In the genomic region with DNA sequence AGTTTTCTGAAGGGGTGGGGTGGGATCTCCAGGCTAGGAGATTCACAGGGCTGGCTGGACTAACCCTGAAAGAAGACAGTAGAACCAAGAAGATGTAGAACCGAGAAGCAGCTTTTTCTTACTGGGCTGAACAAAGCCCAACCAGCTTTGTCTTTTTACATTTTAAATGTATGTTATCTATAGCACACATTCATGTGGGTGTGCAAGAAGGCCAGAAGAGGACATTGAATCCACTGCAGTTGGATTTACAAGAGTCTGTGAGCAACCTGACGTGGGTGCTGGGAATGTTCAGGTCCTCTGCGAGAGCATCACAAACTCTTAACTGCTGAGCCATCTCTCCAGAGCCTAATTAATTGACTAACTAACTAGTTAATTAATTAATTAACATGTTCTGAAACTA, we compare ENCODE assay signal across 16 mouse cellular contexts. TPM values are rescaled to one million over a fixed set of nuclear protein-coding genes. Genes with fewer than 3 reads are reported as not detected.
A peak's percentile ranks its signal among the peaks of the same experiment; 100 is the strongest.
DNase-seq lines count a peak whose midpoint lies in the region; ATAC-seq and TF ChIP-seq lines count a peak whose summit lies in the region.
"Had no signal": no experiment of that assay in that cellular context is flagged by ENCODE, and none has a peak within 500 bp of the region (broad histone marks: within the 10 kb centered on the region; RNA-seq: fewer than 3 reads in every experiment).

No protein-coding gene starts in this region.

- H3K36me3 ChIP-seq in heart, adult 2 months (ENCODE audit: control insufficient read depth, insufficient read depth, low read length) = no peaks in the 10 kb centered on the region
- H3K36me3 ChIP-seq in myocyte (ENCODE audit: control insufficient read depth, insufficient read depth) = no peaks in the 10 kb centered on the region
- no peaks in the 10 kb centered on the region for H3K36me3 ChIP-seq in hindbrain, embryonic 16.5 days (ENCODE audit: control insufficient read depth, insufficient read depth, low read length)
- H3K36me3 ChIP-seq: embryonic facial prominence, embryonic 13.5 days; embryonic facial prominence, embryonic 15.5 days; forebrain, embryonic 15.5 days had no signal

- intact Hi-C loops in heart, adult 2 months (cut with DNase I) = no loop called here

- no peaks in the 10 kb centered on the region for H3K27me3 ChIP-seq in heart, adult 2 months (ENCODE audit: control insufficient read depth, insufficient read depth, low read length)
- H3K27me3 ChIP-seq in myocyte (ENCODE audit: control insufficient read depth, insufficient read depth, insufficient read length) = no peaks in the 10 kb centered on the region
- no peaks in the 10 kb centered on the region for H3K27me3 ChIP-seq in hindbrain, embryonic 16.5 days (replicated peaks; ENCODE audit: control insufficient read depth, insufficient read depth, low read length)
- H3K27me3 ChIP-seq: embryonic facial prominence, embryonic 13.5 days; embryonic facial prominence, embryonic 15.5 days; forebrain, embryonic 13.5 days; forebrain, embryonic 15.5 days had no signal

- H3K27ac ChIP-seq in heart, adult 2 months = no peak overlapping the region
- H3K27ac ChIP-seq in cortical plate, adult 2 months (ENCODE audit: insufficient read depth, low read length) = peak overlapping the region; percentile 86
- H3K27ac ChIP-seq in hindbrain, embryonic 16.5 days (ENCODE audit: low read depth, low read length) = no peak overlapping the region
- H3K27ac ChIP-seq: embryonic facial prominence, embryonic 13.5 days; embryonic facial prominence, embryonic 15.5 days; forebrain, embryonic 13.5 days; forebrain, embryonic 15.5 days had no signal

- TF ChIP-seq EP300 in heart, adult 2 months (IDR thresholded peaks at IDR 0.05; ENCODE audit: insufficient read depth, low read depth, low read length) = no peak

- peak overlapping the region; percentile 14 for H3K4me2 ChIP-seq in myocyte (ENCODE audit: low read depth)
- no peak overlapping the region for H3K4me2 ChIP-seq in hindbrain, embryonic 16.5 days (ENCODE audit: low read length)
- H3K4me2 ChIP-seq: embryonic facial prominence, embryonic 13.5 days; embryonic facial prominence, embryonic 15.5 days; forebrain, embryonic 13.5 days; forebrain, embryonic 15.5 days had no signal

- TF ChIP-seq CTCF in heart, adult 2 months (IDR thresholded peaks at IDR 0.05) = no peak
- no peak for TF ChIP-seq CTCF in cortical plate, adult 2 months (IDR thresholded peaks at IDR 0.05; ENCODE audit: extremely low read depth, insufficient read depth, low read length)

- no peak for ATAC-seq in hindbrain, embryonic 16.5 days
- ATAC-seq: forebrain, embryonic 13.5 days; forebrain, embryonic 15.5 days; forebrain, postnatal 0 days had no signal

- no peak overlapping the region for H3ac ChIP-seq in myocyte (ENCODE audit: control insufficient read depth, insufficient read length)

- 90% methylated on average over 3 of the region's 3 CpGs for WGBS in heart, adult 2 months
- WGBS in hindbrain, embryonic 16.5 days = 89% methylated on average over 3 of the region's 3 CpGs

- H3K9ac ChIP-seq in heart, adult 2 months (ENCODE audit: low read depth, low read length) = no peak overlapping the region
- no peak overlapping the region for H3K9ac ChIP-seq in hindbrain, embryonic 16.5 days (ENCODE audit: low read depth, low read length)
- H3K9ac ChIP-seq: embryonic facial prominence, embryonic 13.5 days; embryonic facial prominence, embryonic 15.5 days; forebrain, embryonic 13.5 days; forebrain, embryonic 15.5 days; forebrain, postnatal 0 days had no signal

- H3K9me3 ChIP-seq in hindbrain, embryonic 16.5 days (ENCODE audit: control insufficient read depth, low read length) = no peaks in the 10 kb centered on the region
- H3K9me3 ChIP-seq: embryonic facial prominence, embryonic 13.5 days; embryonic facial prominence, embryonic 15.5 days; forebrain, embryonic 13.5 days; forebrain, embryonic 15.5 days had no signal

- no peaks in the 10 kb centered on the region for H3K4me1 ChIP-seq in heart, adult 2 months (ENCODE audit: control insufficient read depth, insufficient read depth, low read length)
- H3K4me1 ChIP-seq in cortical plate, adult 2 months (ENCODE audit: control insufficient read depth, insufficient read depth, low read length) = no peaks in the 10 kb centered on the region
- no peaks in the 10 kb centered on the region for H3K4me1 ChIP-seq in hindbrain, embryonic 16.5 days (ENCODE audit: control insufficient read depth, insufficient read depth, low read depth, low read length)
- H3K4me1 ChIP-seq: embryonic facial prominence, embryonic 13.5 days; embryonic facial prominence, embryonic 15.5 days; forebrain, embryonic 13.5 days; forebrain, embryonic 15.5 days had no signal

- H3K4me3 ChIP-seq in heart, adult 2 months = no peak overlapping the region
- no peak overlapping the region for H3K4me3 ChIP-seq in cortical plate, adult 2 months (ENCODE audit: insufficient read depth, low read length)
- H3K4me3 ChIP-seq in myocyte = no peak overlapping the region
- H3K4me3 ChIP-seq in hindbrain, embryonic 16.5 days (ENCODE audit: low read length) = no peak overlapping the region
- H3K4me3 ChIP-seq: embryonic facial prominence, embryonic 13.5 days; embryonic facial prominence, embryonic 15.5 days; forebrain, embryonic 13.5 days; forebrain, embryonic 15.5 days had no signal

- no peaks in the 10 kb centered on the region for H3K79me2 ChIP-seq in heart, adult 2 months (replicated peaks; ENCODE audit: control insufficient read depth, insufficient read depth, low read length)
- H3K79me2 ChIP-seq in myocyte (ENCODE audit: control insufficient read depth, insufficient read depth) = no peaks in the 10 kb centered on the region

- DNase-seq in heart, adult 11 months = peak; percentile 19
- DNase-seq in heart, adult 2 months = no peak
- peak; percentile 1 for DNase-seq in right cerebral cortex, adult 18-20 months
- no peak for DNase-seq in right cerebral cortex, postnatal 25 days
- no peak for DNase-seq in kidney, adult 11 months
- DNase-seq: adrenal gland, postnatal 10 days; cerebellum, adult 11-12 months; embryo, embryonic 11 days; forebrain, postnatal 0 days had no signal

- no peak for TF ChIP-seq POLR2A in heart, adult 2 months (IDR thresholded peaks at IDR 0.05; ENCODE audit: insufficient read depth, low read depth, low read length)
- TF ChIP-seq POLR2A in cortical plate, adult 2 months (IDR thresholded peaks at IDR 0.05; ENCODE audit: extremely low read depth, insufficient read depth, low read length) = no peak
- TF ChIP-seq POLR2A in myocyte (IDR thresholded peaks at IDR 0.05; ENCODE audit: insufficient read length, low read depth) = no peak

TF ChIP-seq in myocyte, 11 proteins besides CTCF, POLR2A, EP300 and RAD21:
- TF ChIP-seq CEBPB (IDR thresholded peaks at IDR 0.05; ENCODE audit: insufficient read depth, poor library complexity, severe bottlenecking) (no peak), POLR2AphosphoS2 (IDR thresholded peaks at IDR 0.05; ENCODE audit: insufficient read length, low read depth) (no peak), SRF (IDR thresholded peaks at IDR 0.05; ENCODE audit: control insufficient read depth, insufficient read length, low read depth) (no peak), USF1 (IDR thresholded peaks at IDR 0.05; ENCODE audit: low read depth) (no peak), MAX (IDR thresholded peaks at IDR 0.05; ENCODE audit: low read depth) (no peak), MYOG (IDR thresholded peaks at IDR 0.05; ENCODE audit: control insufficient read depth in 1 of 3, insufficient read depth in 1 of 3, insufficient read length in 2 of 3, low read depth in 2 of 3) (no peak), REST (IDR thresholded peaks at IDR 0.05; ENCODE audit: insufficient read depth, insufficient read length) (no peak), TCF3 (IDR thresholded peaks at IDR 0.05; ENCODE audit: insufficient read length, low read depth) (no peak), E2F4 (IDR thresholded peaks at IDR 0.05; ENCODE audit: insufficient read depth) (no peak), TCF12 (IDR thresholded peaks at IDR 0.05; ENCODE audit: insufficient read depth, poor library complexity, severe bottlenecking) (no peak), MYOD1 (IDR thresholded peaks at IDR 0.05; ENCODE audit: control insufficient read depth in 1 of 3, insufficient read length in 2 of 3, low read depth in 2 of 3) (no peak)

RNA-seq across cellular contexts. Expression of gene Trim33, which starts 36.9 kb away (rescaled TPM):
- total RNA-seq in heart, adult 2 months (2021) = 10 to 100 TPM; 13.5 to 14.4 TPM
- 4.6 and 10.5 TPM in 2 replicates for polyA plus RNA-seq in heart, adult 2 months (2012; rRNA removed)
- 16.5 and 16.8 TPM in 2 replicates for polyA plus RNA-seq in cortical plate, adult 2 months (2012; rRNA removed)
- polyA plus RNA-seq in myocyte (2012; fragmentation: generic; extraction: Trizol) = 5.6 TPM
- polyA plus RNA-seq in hindbrain, embryonic 16.5 days (2015; fragmentation: Nextera tagmentation; extraction: Ambion mirVana) = 19.4 and 21.7 TPM in 2 replicates

Comparison
In these comparisons a context has a peak if more than half of its experiments do, and no peak if none do; other contexts are left out.
1. DNase-seq: peak in heart, adult 11 months (single experiment) and right cerebral cortex, adult 18-20 months (single experiment); none in heart, adult 2 months (0 of 2), right cerebral cortex, postnatal 25 days (single experiment) and kidney, adult 11 months (single experiment).